In genomic region chr7:82842222-82842920, GRCm38 (mm10) we compare ENCODE assay signal across 12 mouse cellular contexts. TPM values are rescaled to one million over a fixed set of nuclear protein-coding genes. Genes with fewer than 3 reads are reported as not detected.
DNase-seq lines count a peak whose midpoint lies in the region; ATAC-seq and TF ChIP-seq lines count a peak whose summit lies in the region.
"Had no signal": no experiment of that assay in that cellular context is flagged by ENCODE, and none has a peak within 500 bp of the region (broad histone marks: within the 10 kb centered on the region; RNA-seq: fewer than 3 reads in every experiment).

No protein-coding gene starts in this region.

- 0 out of 2 replicates have a peak, but pooled peaks have one; percentile 45 for ATAC-seq in hindbrain, embryonic 16.5 days
- no peak for ATAC-seq in midbrain, embryonic 15.5 days (replicated peaks)
- ATAC-seq: intestine, embryonic 15.5 days; lung, postnatal 0 days; Patski had no signal

- no peaks in the 10 kb centered on the region for H3K36me3 ChIP-seq in E14TG2a.4 (ENCODE audit: insufficient read depth, low read length)
- no peaks in the 10 kb centered on the region for H3K36me3 ChIP-seq in hindbrain, embryonic 16.5 days (ENCODE audit: control insufficient read depth, insufficient read depth, low read length)
- H3K36me3 ChIP-seq in midbrain, embryonic 15.5 days (replicated peaks), result no peaks in the 10 kb centered on the region
- H3K36me3 ChIP-seq: intestine, embryonic 15.5 days had no signal

- H3K9me3 ChIP-seq in E14TG2a.4 (ENCODE audit: low read length), result no peaks in the 10 kb centered on the region
- no peaks in the 10 kb centered on the region for H3K9me3 ChIP-seq in hindbrain, embryonic 16.5 days (ENCODE audit: control insufficient read depth, low read length)
- H3K9me3 ChIP-seq in midbrain, embryonic 15.5 days, result no peaks in the 10 kb centered on the region
- H3K9me3 ChIP-seq: intestine, embryonic 15.5 days had no signal

- TF ChIP-seq CTCF in E14TG2a.4 (conservative IDR thresholded peaks at IDR 0.05; ENCODE audit: low read length), result no peak

- peak overlapping the region; percentile 39 for H3K4me3 ChIP-seq in E14TG2a.4 (replicated peaks; ENCODE audit: low read length)
- no peak overlapping the region for H3K4me3 ChIP-seq in hindbrain, embryonic 16.5 days (ENCODE audit: low read length)
- H3K4me3 ChIP-seq in midbrain, embryonic 15.5 days, result no peak overlapping the region
- H3K4me3 ChIP-seq: erythroblast, embryonic 14.5 days; intestine, embryonic 15.5 days had no signal

- no peak overlapping the region; the same call in 1 of the 2 replicates for H3K9ac ChIP-seq in hindbrain, embryonic 16.5 days (ENCODE audit: low read depth, low read length)
- no peak overlapping the region for H3K9ac ChIP-seq in midbrain, embryonic 15.5 days
- H3K9ac ChIP-seq: intestine, embryonic 15.5 days had no signal

- H3K4me1 ChIP-seq in E14TG2a.4 (replicated peaks; ENCODE audit: low read depth, low read length), result peaks cover 22% of the 10 kb centered on the region
- H3K4me1 ChIP-seq in hindbrain, embryonic 16.5 days (ENCODE audit: control insufficient read depth, insufficient read depth, low read depth, low read length), result peaks cover 5% of the 10 kb centered on the region; the same call in 1 of the 2 replicates
- H3K4me1 ChIP-seq in midbrain, embryonic 15.5 days, result peaks cover 7% of the 10 kb centered on the region

- peaks cover 9% of the 10 kb centered on the region for H3K27me3 ChIP-seq in E14TG2a.4 (ENCODE audit: insufficient read depth, low read length)
- no peaks in the 10 kb centered on the region for H3K27me3 ChIP-seq in hindbrain, embryonic 16.5 days (replicated peaks; ENCODE audit: control insufficient read depth, insufficient read depth, low read length)
- no peaks in the 10 kb centered on the region for H3K27me3 ChIP-seq in midbrain, embryonic 15.5 days (replicated peaks)
- H3K27me3 ChIP-seq: intestine, embryonic 15.5 days; Patski had no signal

- H3K27ac ChIP-seq in hindbrain, embryonic 16.5 days (ENCODE audit: low read depth, low read length), result no peak overlapping the region
- no peak overlapping the region for H3K27ac ChIP-seq in midbrain, embryonic 15.5 days
- H3K27ac ChIP-seq: intestine, embryonic 15.5 days had no signal

- 21% methylated on average over 10 of the region's 10 CpGs for WGBS in hindbrain, embryonic 16.5 days
- WGBS in midbrain, embryonic 15.5 days, result 23% methylated on average over 10 of the region's 10 CpGs

- DNase-seq in R1 (ENCODE audit: low read depth, low spot score), result peak; percentile 83
- no peak for DNase-seq in right cerebral cortex, postnatal 25 days
- DNase-seq in lung, postnatal 4 days, result no peak
- DNase-seq in left cerebral cortex, adult 9 months (ENCODE audit: low spot score in 2 of 2), result no peak
- DNase-seq: cerebellum, postnatal 14 days had no signal

- 0 out of 2 replicates have a peak overlapping the region, but pooled peaks have one; percentile 4 for H3K4me2 ChIP-seq in hindbrain, embryonic 16.5 days (ENCODE audit: low read length)
- H3K4me2 ChIP-seq in midbrain, embryonic 15.5 days, result peak overlapping the region; percentile 5; the same call in 1 of the 2 replicates
- H3K4me2 ChIP-seq: intestine, embryonic 15.5 days had no signal

RNA-seq across cellular contexts. Expression of gene Mex3b, which starts 24.8 kb away (rescaled TPM):
- polyA plus RNA-seq in hindbrain, embryonic 16.5 days (2015; fragmentation: Nextera tagmentation; extraction: Ambion mirVana), result 20.7 and 21.6 TPM in 2 replicates
- 33.1 and 33.6 TPM in 2 replicates for polyA plus RNA-seq in midbrain, embryonic 15.5 days (2015; fragmentation: Nextera tagmentation; extraction: Ambion mirVana)
